Mouse (Mus musculus): ENCODE measurements around the gene Zfp784. TPM values are rescaled to one million over a fixed set of nuclear protein-coding genes. Genes with fewer than 3 reads are reported as not detected.

Gene Zfp784
- polyA plus RNA-seq, 1 experiment from 2014 or later: 6.3 TPM

DNA sequence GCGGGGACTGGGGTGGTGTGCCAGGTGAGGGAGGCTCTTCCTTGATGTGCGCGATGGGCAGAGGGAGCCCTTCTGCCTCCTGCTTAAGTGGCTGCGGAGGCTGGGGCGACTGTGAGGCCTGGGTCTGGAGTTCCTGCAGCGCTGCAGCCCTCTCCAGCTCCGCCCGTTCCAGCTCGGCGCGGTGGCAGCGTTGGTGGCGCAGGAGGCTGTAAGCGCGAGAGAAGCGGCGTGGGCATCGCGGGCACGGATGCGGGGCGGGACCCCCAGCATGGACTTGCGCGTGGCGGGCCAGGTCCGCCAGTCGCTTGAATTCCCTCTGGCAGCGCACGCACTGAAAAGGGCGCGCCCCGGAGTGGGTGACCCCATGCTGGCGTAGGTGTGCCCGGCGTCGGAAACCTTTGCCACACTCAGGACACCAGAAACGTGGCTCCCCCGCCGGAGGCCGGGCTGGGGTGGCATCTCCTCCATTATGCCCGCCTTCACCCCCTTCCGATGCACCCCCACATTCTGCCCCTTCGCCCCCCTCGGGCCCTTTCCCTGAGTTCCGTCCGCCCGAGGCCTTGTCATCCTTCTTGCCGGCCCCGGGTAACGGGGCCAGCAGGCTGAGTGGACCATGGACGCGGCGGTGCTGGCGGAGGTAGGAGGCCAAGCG lies 44.8 kb downstream of the Zfp784 start:
- Histone ChIP-seq H3K4me2 (ENCODE audit: low read length) (peak overlapping the region; percentile 69), H3K9ac (ENCODE audit: low read length) (peak overlapping the region; percentile 48), H3K9me3 (replicated peaks; ENCODE audit: control insufficient read depth, low read length) (no peaks in the 10 kb centered on the region), H3K27me3 (replicated peaks; ENCODE audit: control insufficient read depth, insufficient read depth, low read length) (no peaks in the 10 kb centered on the region), H3K4me3 (ENCODE audit: low read depth, low read length) (peak overlapping the region; percentile 80), H3K36me3 (ENCODE audit: control insufficient read depth, insufficient read depth, low read length) (peaks cover 31% of the 10 kb centered on the region), H3K4me1 (ENCODE audit: control insufficient read depth, insufficient read depth, low read length) (peaks cover 10% of the 10 kb centered on the region), H3K27ac (ENCODE audit: low read depth, low read length) (no peak overlapping the region)
- WGBS: 42% methylated on average over 50 of the region's 55 CpGs
- DNase-seq (ENCODE audit: low spot score) (no peak), ATAC-seq (no peak)

DNA sequence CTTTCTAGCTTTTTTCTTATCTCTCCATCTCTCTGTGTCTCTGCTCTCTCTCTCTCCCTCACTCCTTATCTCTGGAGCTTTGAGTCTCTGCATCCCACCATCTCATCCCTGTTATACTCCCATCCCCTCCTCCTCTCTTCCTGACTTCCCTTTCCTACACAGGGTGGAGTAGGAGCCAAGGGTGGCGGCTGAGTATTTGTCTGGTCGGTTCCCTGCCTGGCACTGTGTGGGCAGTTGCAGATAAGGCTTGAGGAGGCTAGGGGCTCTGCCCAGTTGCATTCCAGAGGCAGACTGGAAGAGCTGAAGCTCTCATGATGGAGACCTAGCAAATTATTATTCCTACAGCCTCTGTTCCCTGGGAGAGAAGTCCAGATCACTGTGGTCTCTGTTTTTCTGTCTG lies 50.0 kb downstream of the Zfp784 start:
- Histone ChIP-seq H3K27ac (ENCODE audit: low read depth, low read length) (no peak overlapping the region), H3K27me3 (replicated peaks; ENCODE audit: control insufficient read depth, insufficient read depth, low read length) (no peaks in the 10 kb centered on the region), H3K36me3 (ENCODE audit: control insufficient read depth, insufficient read depth, low read length) (peaks cover 21% of the 10 kb centered on the region), H3K9ac (ENCODE audit: low read length) (no peak overlapping the region), H3K4me3 (ENCODE audit: low read depth, low read length) (no peak overlapping the region), H3K4me1 (ENCODE audit: control insufficient read depth, insufficient read depth, low read length) (no peaks in the 10 kb centered on the region), H3K4me2 (ENCODE audit: low read length) (no peak overlapping the region), H3K9me3 (replicated peaks; ENCODE audit: control insufficient read depth, low read length) (no peaks in the 10 kb centered on the region)
- ATAC-seq: no peak
- no peak for DNase-seq (ENCODE audit: low spot score)
- WGBS: 68% methylated on average over 2 of the region's 2 CpGs

Other genes with a start within 250 kb of the Zfp784 start
- gene Tmem238, start 248.8 kb downstream of the Zfp784 start, polyA plus RNA-seq (2014; fragmentation: Nextera tagmentation; extraction: Ambion mirVana): 1.5 and 1.7 TPM in 2 replicates
- gene Rpl28, start 245.6 kb downstream of the Zfp784 start, polyA plus RNA-seq (2014; fragmentation: Nextera tagmentation; extraction: Ambion mirVana): 179 and 182 TPM in 2 replicates
- gene Ube2s, start 225.9 kb downstream of the Zfp784 start, polyA plus RNA-seq (2014; fragmentation: Nextera tagmentation; extraction: Ambion mirVana): 378 and 472 TPM in 2 replicates
- gene Shisa7, start 193.8 kb downstream of the Zfp784 start, polyA plus RNA-seq (2014; fragmentation: Nextera tagmentation; extraction: Ambion mirVana): 5.8 and 7.7 TPM in 2 replicates
- 3.3 and 4.3 TPM in 2 replicates for gene Isoc2b, start 168.2 kb downstream of the Zfp784 start, polyA plus RNA-seq (2014; fragmentation: Nextera tagmentation; extraction: Ambion mirVana)
- gene Isoc2a, start 161.3 kb downstream of the Zfp784 start, polyA plus RNA-seq (2014; fragmentation: Nextera tagmentation; extraction: Ambion mirVana): 0.53 and 0.59 TPM in 2 replicates
- 0.33 and 0.44 TPM in 2 replicates for gene Gm36210, start 131.9 kb downstream of the Zfp784 start, polyA plus RNA-seq (2014; fragmentation: Nextera tagmentation; extraction: Ambion mirVana)
- gene Zfp628, start 123.2 kb downstream of the Zfp784 start, polyA plus RNA-seq (2014; fragmentation: Nextera tagmentation; extraction: Ambion mirVana): 3.6 and 3.8 TPM in 2 replicates
- gene Nat14, start 116.4 kb downstream of the Zfp784 start, polyA plus RNA-seq (2014; fragmentation: Nextera tagmentation; extraction: Ambion mirVana): 9.8 and 17.7 TPM in 2 replicates
- gene Ssc5d, start 112.7 kb downstream of the Zfp784 start, polyA plus RNA-seq (2014; fragmentation: Nextera tagmentation; extraction: Ambion mirVana): 0.23 and 0.41 TPM in 2 replicates
- not detected in 2 replicates for gene Sbk2, start 74.0 kb downstream of the Zfp784 start, polyA plus RNA-seq (2014; fragmentation: Nextera tagmentation; extraction: Ambion mirVana)
- gene Sbk3, start 67.3 kb downstream of the Zfp784 start, polyA plus RNA-seq (2014; fragmentation: Nextera tagmentation; extraction: Ambion mirVana): 0.39 and 0.42 TPM in 2 replicates
- gene Zfp579, start 42.3 kb downstream of the Zfp784 start, polyA plus RNA-seq (2014; fragmentation: Nextera tagmentation; extraction: Ambion mirVana): 37.9 and 52.9 TPM in 2 replicates
- 11.3 and 13.5 TPM in 2 replicates for gene Zfp524, start 24.0 kb downstream of the Zfp784 start, polyA plus RNA-seq (2014; fragmentation: Nextera tagmentation; extraction: Ambion mirVana)
- 34.3 and 42.8 TPM in 2 replicates for gene Fiz1, start 23.7 kb downstream of the Zfp784 start, polyA plus RNA-seq (2014; fragmentation: Nextera tagmentation; extraction: Ambion mirVana)
- gene Gm44973, start 22.9 kb downstream of the Zfp784 start, polyA plus RNA-seq (2014; fragmentation: Nextera tagmentation; extraction: Ambion mirVana): 0.59 and 1.9 TPM in 2 replicates
- gene Zfp865, start 18.1 kb downstream of the Zfp784 start, polyA plus RNA-seq (2014; fragmentation: Nextera tagmentation; extraction: Ambion mirVana): 5.4 and 5.9 TPM in 2 replicates
- 36.1 and 45.5 TPM in 2 replicates for gene Ccdc106, start 17.9 kb downstream of the Zfp784 start, polyA plus RNA-seq (2014; fragmentation: Nextera tagmentation; extraction: Ambion mirVana)
- gene 4632433K11Rik, start 4.3 kb downstream of the Zfp784 start, polyA plus RNA-seq (2014; fragmentation: Nextera tagmentation; extraction: Ambion mirVana): not detected in 2 replicates
- gene Zfp580, start 13.1 kb upstream of the Zfp784 start, polyA plus RNA-seq (2014; fragmentation: Nextera tagmentation; extraction: Ambion mirVana): 54.5 and 64.9 TPM in 2 replicates
- gene U2af2, start 23.7 kb upstream of the Zfp784 start, polyA plus RNA-seq (2014; fragmentation: Nextera tagmentation; extraction: Ambion mirVana): 124 and 133 TPM in 2 replicates
- 71.3 and 89.0 TPM in 2 replicates for gene Epn1, start 41.8 kb upstream of the Zfp784 start, polyA plus RNA-seq (2014; fragmentation: Nextera tagmentation; extraction: Ambion mirVana)
- not detected in 2 replicates for gene Rfpl4, start 78.5 kb upstream of the Zfp784 start, polyA plus RNA-seq (2014; fragmentation: Nextera tagmentation; extraction: Ambion mirVana)
- 0.29 and 0.38 TPM in 2 replicates for gene Rasl2-9, start 87.5 kb upstream of the Zfp784 start, polyA plus RNA-seq (2014; fragmentation: Nextera tagmentation; extraction: Ambion mirVana)
- gene Vmn1r55, start 111.2 kb upstream of the Zfp784 start, polyA plus RNA-seq (2014; fragmentation: Nextera tagmentation; extraction: Ambion mirVana): not detected in 2 replicates
- gene Vmn1r56, start 158.3 kb upstream of the Zfp784 start, polyA plus RNA-seq (2014; fragmentation: Nextera tagmentation; extraction: Ambion mirVana): not detected in 2 replicates
- gene Vmn1r57, start 180.0 kb upstream of the Zfp784 start, polyA plus RNA-seq (2014; fragmentation: Nextera tagmentation; extraction: Ambion mirVana): not detected in 2 replicates